Mouse (Mus musculus) brain, embryonic 14.5 days (tissue): ENCODE results near the gene Fgf22. TPM values are rescaled to one million over a fixed set of nuclear protein-coding genes. Genes with fewer than 3 reads are reported as not detected.
A peak's percentile ranks its signal among the peaks of the same experiment; 100 is the strongest.

Source experiments
- DNase-seq: peaks from one replicate; pipeline ENCODE4 v3.0.0-alpha.2; 2011; ENCODE audit warnings: low read depth
- CTCF ChIP-seq: fragments of 200-500 bp; IDR thresholded peaks from 2 replicates; pipeline ENCODE4 v1.5.1; 2012; ENCODE audit warnings: inconsistent platforms, mild to moderate bottlenecking, moderate library complexity, borderline replicate concordance; ENCODE audit not compliant: insufficient read depth, insufficient read length; ENCODE audit errors: extremely low read depth
- POLR2A ChIP-seq: fragments of 200-500 bp; IDR thresholded peaks from 2 replicates; pipeline ENCODE4 v1.6.1; 2012; ENCODE audit warnings: mild to moderate bottlenecking, inconsistent platforms, borderline replicate concordance; ENCODE audit not compliant: poor library complexity, insufficient read depth, insufficient read length, severe bottlenecking; ENCODE audit errors: extremely low read depth
- polyA plus RNA-seq: library from polyadenylated mRNA; depleted of rRNA; stranded (reverse); fragments of >200 nt; gene quantifications from 2 replicates; pipeline ENCODE4 v1.2.3, GENCODE M21; 2012

Fgf22 gene
- polyA plus RNA-seq, 1 experiment: 0.74 TPM

DNA sequence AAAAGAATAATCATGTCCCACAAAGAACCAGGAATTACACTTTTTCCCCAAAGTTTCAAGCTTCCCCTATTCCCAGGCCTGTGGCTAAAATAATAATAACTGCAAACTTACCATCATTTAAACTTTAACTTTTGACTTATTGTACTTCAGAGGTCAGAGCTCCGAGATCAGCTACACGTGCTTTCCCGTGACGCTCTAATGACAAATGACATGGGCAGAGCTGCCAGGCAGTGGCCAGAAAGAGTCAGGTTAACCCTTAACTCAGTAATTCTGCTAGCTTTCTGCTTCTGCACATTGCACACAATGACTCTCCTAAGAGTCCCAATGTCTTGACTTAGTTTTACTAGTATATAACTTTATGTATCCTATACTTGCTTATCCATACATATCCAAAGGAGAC is 14.5 kb downstream of the Fgf22 start:
- DNase-seq: no peak
- TF ChIP-seq POLR2A: no peak
- TF ChIP-seq CTCF: no peak

DNA sequence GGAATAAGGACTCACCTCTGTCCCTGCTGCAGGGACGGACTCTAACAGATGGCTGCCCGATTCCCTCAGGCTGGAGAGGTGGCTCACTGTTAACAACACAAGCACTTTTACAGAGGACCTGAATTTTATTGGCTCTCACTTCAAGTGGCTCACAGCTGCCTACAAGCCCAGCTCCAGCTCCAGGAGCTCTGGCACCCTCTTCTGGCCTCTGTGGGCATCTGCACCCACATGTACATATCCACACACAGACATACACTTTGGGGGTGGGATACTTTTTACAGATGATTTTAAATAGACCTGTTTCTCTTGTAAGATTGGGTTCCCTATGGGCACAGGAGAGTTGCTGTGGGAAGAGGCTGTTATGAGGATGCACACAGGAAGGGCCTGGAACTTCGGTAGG is 17.4 kb downstream of the Fgf22 start:
- no peak for TF ChIP-seq POLR2A
- TF ChIP-seq CTCF: 0 out of 2 replicates have a peak, but pooled peaks have one; percentile 3
- no peak for DNase-seq

DNA sequence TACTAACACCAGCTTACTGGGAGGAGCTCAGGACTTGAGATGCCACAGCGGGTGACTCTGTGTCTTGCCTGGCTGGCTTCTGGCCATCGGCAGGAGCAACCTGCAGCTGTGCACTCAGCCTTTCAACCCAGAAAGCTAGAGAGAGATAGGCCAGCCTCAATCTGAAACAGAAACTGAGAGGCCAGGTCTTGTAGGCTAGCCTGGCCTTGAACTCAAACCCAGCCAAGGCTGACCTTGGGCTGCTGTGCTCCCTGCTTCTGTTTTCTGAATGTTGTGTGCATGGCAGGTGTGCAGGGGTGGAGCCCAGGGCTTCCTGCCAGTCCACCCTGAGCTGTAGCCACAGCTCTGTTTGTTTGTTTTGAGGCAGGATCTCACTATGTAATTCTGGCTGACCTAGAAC is 18.3 kb downstream of the Fgf22 start:
- TF ChIP-seq POLR2A (no peak), CTCF (no peak)
- no peak for DNase-seq

DNA sequence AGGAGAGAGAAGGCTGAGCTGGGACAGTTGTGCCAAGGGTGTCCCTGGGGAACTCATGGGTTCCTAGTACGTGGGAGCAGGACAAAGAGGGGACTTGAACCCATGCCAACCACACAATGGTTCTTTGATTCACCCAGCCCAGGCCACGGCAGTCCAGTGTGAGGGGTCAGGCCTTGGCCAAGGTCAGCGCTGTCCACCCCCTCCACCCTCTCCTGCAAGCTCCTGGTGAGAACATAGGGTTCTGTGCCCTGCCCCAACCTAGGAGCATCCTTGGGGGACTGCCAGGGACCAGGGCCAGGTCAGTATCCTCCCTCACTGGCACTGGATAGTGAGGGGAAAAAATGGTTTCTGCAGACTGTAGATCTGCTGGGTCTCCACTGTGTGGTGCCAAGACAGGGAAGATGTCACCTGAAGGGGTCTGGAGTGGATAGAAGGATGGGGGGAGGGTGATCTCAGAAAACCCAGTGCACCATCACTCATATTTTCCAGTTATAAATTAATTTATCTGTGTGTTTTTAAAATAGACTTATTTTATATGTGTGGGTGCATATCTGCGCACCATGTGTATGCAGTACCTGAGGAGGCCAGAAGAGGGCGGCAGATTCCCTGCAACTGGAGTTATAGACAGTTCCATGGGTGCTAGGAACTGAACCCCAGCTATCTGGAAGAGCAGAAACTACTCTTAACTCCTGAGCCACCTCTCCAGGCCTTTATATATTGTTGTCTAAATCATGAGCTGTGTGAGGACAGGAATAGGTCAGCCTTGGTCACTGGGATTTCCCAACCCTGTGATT is 19.8 kb downstream of the Fgf22 start:
- TF ChIP-seq CTCF (peak; percentile 25; the same call in 1 of the 2 replicates), POLR2A (no peak)

DNA sequence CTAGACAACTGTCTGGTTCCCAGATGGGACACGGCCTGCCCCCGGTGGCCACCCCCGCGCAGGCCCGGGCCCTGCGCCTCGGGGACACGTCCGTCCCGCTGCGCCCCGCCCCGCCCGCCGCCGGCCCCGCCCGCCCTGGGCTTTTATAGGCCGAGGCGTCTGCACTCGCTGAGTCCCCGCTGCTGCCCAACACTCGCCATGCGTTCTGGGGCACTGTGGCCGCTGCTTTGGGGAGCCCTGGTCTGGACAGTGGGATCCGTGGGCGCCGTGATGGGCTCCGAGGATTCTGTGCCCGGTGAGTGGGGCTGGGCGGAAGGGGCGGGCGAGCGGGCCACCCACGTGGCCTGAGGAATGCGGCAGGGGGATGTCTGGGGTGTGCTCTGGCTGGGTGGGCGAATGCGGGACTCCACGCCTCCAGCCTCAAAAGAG is 22.2 kb downstream of the Fgf22 start, which contains the start of gene Fstl3:
Gene Fstl3 (plus strand): TSS at position 170 of the 429 bp plus-strand sequence.
- DNase-seq: no peak
- TF ChIP-seq POLR2A: no peak
- TF ChIP-seq CTCF: no peak

More for the DNA sequence above, 19.8 kb downstream of the Fgf22 start:
- DNase-seq: no peak

DNA sequence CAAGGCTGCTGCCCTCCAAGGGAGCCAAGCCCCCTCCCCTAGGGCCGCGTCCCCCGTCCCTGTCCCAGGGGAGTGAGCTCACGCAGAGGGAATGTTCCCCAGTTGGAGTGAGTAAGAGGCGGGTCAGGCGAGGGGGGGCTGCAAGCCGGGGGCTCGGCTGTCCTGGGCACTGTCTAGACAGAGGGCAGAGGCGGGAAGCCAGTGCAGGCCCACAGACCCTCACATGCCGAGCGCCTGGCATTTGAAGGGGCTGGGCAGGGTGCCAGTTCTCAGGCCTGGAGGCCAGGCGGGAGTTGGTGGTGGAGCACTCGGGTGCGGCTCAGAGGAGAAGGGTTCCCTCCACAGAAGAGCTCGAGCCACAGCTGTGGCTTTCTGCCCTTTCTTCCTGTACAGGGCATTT is 23.1 kb downstream of the Fgf22 start:
- TF ChIP-seq POLR2A (no peak), CTCF (no peak)
- peak; percentile 77 for DNase-seq

DNA sequence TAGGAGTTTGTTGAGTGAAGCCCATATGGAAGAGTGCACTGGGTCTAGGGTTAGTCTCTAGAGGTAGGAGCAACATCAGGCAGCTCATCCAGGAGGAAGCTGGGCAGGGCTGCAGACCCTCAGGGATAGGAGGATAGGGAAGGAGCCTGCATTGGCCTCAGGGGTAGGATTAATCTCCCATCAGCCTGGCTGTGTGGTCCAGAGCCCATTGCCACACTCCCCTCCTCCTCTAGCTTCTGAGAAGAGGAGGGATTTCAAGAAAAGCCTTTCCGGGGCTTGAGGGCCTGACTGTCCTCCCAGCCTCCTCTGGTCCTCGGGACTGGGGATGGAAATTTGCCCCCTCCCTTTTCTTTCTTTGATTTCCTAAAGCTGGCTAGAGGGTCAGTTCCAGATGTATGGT is 24.3 kb downstream of the Fgf22 start:
- no peak for DNase-seq
- no peak for TF ChIP-seq CTCF
- no peak for TF ChIP-seq POLR2A

DNA sequence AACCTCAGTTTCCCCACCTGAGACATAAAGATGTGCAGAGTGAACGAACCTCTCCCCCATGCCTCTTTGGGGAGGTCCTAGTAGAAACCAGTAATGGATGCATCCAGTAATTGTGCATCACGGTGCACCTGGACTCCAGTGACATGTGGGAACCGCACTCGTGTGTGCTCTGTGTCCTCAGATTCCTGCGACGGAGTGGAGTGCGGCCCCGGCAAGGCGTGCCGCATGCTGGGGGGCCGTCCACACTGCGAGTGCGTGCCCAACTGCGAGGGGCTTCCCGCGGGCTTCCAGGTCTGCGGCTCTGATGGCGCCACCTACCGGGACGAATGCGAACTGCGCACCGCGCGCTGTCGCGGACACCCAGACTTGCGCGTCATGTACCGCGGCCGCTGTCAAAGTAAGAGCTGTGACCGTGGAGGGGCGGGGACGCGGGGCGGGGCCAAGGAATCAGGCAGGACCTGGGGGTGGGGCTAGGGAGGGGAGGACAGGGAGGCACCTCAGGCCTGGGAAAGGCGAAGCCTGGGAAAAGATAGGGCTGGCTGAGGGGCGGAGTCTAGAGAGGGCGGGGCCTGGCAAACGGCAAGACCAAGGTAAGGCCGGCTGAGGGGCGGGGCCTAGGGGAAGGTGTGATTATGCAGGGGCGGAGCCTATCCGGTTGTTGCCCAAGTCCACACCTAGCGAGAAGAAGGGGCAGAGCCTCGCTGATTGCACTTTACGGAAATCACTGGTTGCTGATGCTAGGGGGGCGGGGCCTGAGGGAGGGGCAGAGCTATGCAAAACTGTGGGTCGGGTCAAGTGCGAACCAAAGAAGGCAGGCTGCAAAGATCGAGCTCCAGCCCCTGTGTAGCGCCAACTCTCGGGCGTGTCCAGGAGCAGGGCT is 25.1 kb downstream of the Fgf22 start:
- TF ChIP-seq CTCF (peak; percentile 93), POLR2A (no peak)
- DNase-seq: peak; percentile 96

DNA sequence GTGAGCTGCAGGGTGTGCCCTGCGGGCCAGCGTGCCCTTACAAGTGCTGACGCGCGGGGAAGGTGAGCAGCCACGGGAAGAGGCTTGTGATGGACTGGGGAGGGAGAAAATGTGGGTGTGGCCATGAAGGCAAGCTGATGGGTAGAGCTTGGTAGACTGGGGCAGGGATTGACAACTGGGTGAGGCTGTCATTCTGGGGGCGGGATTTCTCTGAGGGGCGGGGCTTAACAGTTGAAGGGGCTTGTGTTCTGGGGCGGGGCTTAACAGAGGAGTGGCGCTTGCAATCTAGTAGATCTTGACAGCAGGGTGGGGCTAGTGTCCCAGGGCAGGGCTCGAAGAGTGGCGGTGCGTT is 25.8 kb downstream of the Fgf22 start:
- no peak for TF ChIP-seq POLR2A
- no peak for TF ChIP-seq CTCF
- peak; percentile 69 for DNase-seq

DNA sequence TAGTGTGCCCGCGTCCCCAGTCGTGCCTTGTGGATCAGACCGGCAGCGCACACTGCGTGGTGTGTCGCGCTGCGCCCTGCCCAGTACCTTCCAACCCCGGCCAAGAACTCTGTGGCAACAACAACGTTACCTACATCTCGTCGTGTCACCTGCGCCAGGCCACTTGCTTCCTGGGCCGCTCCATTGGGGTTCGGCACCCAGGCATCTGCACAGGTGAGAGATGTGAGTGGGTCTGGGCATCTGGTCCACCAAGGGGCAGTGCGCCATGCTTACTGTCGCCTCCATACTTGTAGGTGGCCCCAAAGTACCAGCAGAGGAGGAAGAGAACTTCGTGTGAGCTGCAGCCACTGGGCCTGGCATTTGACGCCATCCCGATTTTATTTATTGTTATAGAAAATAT is 26.3 kb downstream of the Fgf22 start:
- TF ChIP-seq POLR2A: no peak
- no peak for TF ChIP-seq CTCF
- DNase-seq: no peak

DNA sequence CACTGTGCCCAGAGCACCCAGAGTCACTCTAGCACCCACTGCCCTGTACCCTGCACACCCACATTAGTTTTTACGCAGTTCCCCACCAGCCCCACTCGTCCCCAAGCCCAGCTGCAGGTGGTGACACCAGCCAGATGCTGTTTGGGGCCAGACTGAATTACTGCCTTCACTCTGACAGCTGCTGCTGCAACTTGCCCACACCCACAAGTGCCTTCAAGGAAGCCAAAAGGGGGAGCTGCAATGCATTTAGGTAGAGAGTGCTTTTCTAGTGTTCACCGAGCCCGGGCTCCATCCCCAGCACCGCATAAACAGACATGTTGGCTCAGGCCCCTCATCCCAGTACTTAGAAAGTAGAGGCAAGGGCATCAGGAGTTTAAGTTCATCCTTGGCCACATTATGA is 27.1 kb downstream of the Fgf22 start:
- no peak for DNase-seq
- no peak for TF ChIP-seq CTCF
- no peak for TF ChIP-seq POLR2A

DNA sequence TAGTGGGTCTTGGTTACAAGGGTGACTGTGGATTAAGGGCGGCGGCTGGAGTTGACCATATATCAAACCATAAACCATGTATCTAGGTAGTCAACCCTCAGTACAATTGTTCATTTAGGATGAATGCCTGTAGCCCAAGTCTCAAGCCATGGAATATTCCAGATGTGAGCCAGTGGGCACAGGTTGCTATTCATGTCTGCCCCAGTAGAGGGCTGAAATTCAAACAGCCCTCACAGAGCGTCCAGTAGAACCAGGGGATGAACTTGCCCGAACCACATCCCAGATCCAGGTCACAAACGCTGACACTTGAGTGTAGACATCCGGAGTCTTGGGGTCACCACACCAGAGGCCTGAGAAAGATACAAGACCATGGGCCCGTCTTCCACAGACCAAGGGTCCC is 28.2 kb downstream of the Fgf22 start:
- peak; percentile 27; the same call in 1 of the 2 replicates for TF ChIP-seq CTCF
- no peak for TF ChIP-seq POLR2A
- no peak for DNase-seq
